Mouse (Mus musculus): ENCODE results near the gene Mbnl2.

Mbnl2 gene

GRCm38 (mm10) chr14:120361121-120361520 is 85.7 kb downstream of the Mbnl2 start:
- DNase-seq: no peak

DNA sequence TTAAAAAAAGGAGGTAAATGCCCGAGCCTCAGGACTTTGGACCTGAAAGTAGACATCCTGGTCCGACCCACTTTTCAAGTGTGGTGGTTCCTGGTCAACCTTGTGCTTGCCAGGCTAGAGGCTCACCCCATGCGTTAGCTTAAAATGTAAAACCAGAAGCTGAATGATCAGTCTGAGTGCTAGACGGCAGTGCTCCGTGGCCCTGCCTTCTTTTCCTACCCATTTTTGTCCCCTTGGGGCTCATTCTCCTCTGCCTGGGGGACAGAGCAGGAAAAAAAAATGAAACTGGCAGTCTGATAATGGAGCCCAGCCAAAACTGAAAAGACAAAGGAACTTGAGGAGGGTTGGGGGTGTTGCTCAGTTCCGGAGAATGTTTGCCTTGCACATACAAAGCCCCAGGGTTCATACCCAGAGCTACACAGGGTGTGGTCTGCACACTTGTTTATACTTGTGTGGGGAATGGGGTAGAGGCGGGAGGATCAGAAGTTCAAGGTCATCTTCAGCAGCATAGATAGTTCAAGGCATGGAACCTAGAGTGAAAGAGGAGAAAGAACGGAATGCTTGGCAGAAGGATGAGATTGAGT is 87.0 kb downstream of the Mbnl2 start:
- DNase-seq: no peak

DNA sequence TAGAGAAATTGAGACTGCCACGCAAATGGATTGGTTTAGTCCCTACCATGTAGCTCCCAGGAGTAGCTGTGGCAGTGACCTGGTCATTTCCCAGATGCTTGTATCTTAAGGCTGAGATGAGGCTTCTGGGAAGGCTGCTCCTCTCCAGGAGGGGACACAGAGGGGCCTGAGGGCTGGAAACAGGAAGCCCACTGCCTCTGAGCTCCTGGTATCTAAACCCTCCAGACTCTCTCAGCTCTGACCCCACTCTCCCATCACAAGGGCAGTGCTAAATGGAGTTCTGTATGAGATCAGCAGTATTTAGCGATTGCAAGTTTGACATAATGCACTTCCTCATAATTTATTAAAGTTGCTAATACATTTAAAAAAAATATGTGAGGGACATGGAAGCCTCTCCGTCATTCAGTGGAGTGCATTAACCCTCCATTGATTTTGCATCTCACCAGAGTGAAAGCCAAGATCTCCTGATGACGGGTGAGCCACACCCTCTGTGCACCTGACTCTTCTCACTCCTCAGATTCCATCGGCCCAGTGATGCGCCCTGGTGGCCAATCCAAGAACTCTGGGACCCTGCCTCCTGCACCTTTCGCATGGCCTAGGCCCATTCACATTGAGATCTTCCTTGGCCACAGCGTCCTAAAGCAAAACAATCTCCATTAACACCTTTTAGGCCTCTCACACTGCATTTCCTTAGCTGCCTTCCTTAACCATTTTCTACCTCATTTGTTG is 87.8 kb downstream of the Mbnl2 start:
- DNase-seq: no peak

DNA sequence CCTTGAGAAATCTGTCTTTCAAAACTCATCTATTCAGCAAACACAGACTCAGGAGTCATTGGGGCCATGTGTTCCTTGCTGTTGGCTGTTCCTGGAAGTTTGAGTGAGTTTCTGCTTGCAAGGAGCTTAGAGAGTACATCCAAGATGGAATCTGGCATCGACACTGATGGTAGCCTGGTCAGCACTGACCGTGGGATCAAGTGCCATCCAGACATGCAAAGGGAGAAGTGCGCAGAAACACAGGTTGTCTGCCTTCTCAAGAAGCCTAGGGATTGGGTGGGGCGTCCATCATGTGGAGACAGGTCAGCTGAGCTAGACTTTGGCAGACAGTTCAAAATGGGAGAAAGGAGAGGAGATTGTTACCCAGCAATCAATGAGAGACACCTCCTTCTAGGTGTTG is 89.6 kb downstream of the Mbnl2 start:
- no peak for DNase-seq

GRCm38 (mm10) chr14:120366962-120367361 is 91.5 kb downstream of the Mbnl2 start:
- DNase-seq: no peak

- no peak for DNase-seq
Measured at GRCm38 (mm10) chr14:120367589-120367988, 92.1 kb downstream of the Mbnl2 start.

- DNase-seq: no peak
Measured at GRCm38 (mm10) chr14:120368456-120368855, 93.0 kb downstream of the Mbnl2 start.

GRCm38 (mm10) chr14:120368914-120369391 is 93.5 kb downstream of the Mbnl2 start:
- DNase-seq: no peak

DNA sequence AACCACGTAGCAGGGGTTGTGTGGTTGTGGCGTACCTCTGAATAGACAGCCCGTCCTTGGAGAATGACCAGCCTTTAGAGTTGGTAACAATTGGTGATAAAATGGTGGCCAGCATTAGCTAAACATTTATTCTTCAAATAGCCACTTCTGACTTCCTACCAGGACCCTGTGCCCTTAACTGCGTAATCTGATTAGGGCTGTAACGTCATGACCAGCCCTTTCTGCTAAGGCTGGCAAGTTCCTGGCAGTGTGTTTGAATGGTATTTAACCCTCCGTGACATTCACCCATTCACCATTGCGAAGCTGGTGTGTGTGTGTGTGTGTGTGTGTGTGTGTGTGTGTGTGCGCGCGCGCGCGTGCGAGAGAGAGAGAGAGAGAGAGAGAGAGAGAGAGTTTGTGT is 94.6 kb downstream of the Mbnl2 start:
- no peak for DNase-seq

GRCm38 (mm10) chr14:120370631-120371030 is 95.2 kb downstream of the Mbnl2 start:
- DNase-seq: no peak

GRCm38 (mm10) chr14:120371174-120371573 is 95.7 kb downstream of the Mbnl2 start:
- DNase-seq: no peak

- no peak for DNase-seq
Measured at GRCm38 (mm10) chr14:120373026-120374024, 97.9 kb downstream of the Mbnl2 start.

DNA sequence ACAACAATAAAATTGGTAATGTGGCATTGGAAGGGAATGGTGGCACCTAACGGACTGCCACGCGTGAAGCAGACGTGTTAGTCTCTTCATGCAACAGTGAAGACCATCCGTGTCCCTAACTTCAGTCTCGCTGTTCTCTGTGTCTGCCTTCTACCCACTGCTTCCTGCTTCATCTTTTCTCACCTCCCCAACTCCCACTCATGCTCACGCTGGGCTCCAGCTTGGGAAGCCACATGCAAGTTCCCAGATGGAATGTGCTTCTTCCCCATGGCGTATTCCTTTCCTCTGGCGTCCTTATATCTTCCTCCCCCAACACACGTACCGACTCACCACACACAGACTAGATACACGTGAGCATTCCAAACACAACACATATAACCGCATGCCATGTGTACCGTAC is 99.3 kb downstream of the Mbnl2 start:
- DNase-seq: no peak

DNA sequence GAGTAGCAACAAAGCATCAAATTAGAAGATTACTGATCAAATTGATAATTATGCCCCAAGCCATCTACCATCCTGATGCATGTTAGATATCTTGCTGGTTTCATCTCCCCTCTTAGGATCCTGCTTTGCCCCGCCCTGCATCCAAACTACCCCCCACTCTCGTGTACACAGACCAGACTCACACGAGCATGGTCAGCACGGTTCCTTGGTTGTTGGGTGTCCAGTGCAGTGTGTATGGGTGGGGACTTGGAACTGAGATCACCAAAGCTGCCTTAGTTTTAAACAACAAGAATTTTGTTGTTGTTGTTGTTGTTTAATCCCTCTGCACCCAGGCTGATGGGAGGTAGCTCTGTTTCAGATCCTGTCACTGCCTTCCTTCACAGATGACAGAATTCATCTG is 101.7 kb downstream of the Mbnl2 start:
- no peak for DNase-seq

DNA sequence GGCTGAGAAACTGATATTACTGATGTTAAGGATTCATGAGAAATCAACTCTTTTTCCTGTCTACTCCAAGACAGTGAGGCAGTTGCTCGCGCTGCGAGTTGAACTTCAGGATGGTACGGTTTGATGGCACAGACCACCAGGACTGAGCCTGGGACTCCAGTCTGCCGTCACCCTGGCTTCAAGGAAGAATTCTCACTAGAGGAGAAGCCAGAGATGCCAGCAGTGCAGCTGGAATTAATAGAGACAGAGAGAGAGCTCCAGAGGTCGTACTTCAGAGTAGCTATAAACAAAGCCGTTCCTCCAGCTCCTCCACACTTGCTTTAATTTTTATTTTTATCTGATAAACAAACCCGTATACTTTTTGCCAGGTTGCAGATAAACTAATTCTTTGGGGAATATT is 102.5 kb downstream of the Mbnl2 start:
- DNase-seq: no peak

DNA sequence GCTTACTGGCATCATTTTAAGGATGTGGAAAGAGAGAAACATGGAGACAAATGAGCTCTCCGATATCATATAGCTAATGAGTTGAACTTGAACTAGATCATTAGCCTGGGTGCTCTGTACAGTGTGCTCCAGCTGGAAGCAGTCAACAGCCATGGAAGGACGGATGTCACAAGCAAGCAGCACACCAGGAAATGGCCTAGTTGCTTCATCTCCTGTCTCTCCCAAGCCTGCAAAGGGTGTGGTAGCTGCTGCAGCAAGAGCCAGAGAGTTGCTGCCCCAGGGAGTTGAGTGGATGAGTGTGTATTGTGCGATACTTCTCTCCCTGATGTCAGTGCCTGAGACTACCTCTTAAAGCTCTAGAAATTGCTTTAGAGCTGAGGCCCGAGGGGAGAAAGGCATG is 104.2 kb downstream of the Mbnl2 start:
- DNase-seq: no peak

GRCm38 (mm10) chr14:120381378-120382134 is 106.1 kb downstream of the Mbnl2 start:
- DNase-seq: no peak

DNA sequence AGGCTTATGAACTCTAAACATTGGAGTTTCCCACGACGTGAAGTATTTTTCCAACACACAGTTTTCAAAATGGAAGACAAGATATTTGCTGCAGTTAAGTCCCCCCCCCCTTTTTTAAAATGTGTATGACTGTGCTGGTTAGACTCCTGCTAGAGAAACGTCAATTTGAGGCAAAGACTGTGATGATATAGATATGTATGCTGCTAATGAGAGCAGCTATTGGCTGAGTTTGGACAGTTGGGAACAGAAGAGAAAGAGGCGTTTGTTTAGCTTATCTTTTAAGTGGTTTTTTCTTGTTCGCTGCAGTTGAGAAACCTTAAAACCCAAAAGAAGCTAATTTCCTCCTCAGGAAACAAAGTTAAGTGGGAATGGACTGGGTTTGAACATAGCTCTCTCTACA is 106.7 kb downstream of the Mbnl2 start:
- no peak for DNase-seq

- no peak for DNase-seq
Measured at GRCm38 (mm10) chr14:120383186-120383851, 107.8 kb downstream of the Mbnl2 start.

GRCm38 (mm10) chr14:120384615-120385014 is 109.1 kb downstream of the Mbnl2 start:
- no peak for DNase-seq

- DNase-seq: no peak
Measured at GRCm38 (mm10) chr14:120387293-120387692, 111.8 kb downstream of the Mbnl2 start.

All from liver (tissue).